Mouse (Mus musculus) heart, adult 9 months (tissue): ENCODE results near the gene Pmm1.
A peak's percentile ranks its signal among the peaks of the same experiment; 100 is the strongest.

ENCODE experiments used
- DNase-seq, 2 experiments: peaks; one replicate each; pipeline ENCODE4 v3.0.0; 2022; ENCODE audit warnings: low spot score in 2 of 2

The Pmm1 gene

GRCm38 (mm10) chr15:81956457-81956856, 4.3 kb downstream of the Pmm1 start:
- DNase-seq: no peak

- no peak for DNase-seq
Observed at GRCm38 (mm10) chr15:81955414-81955813, 5.3 kb downstream of the Pmm1 start.

- no peak for DNase-seq
Observed at GRCm38 (mm10) chr15:81954716-81955115, 6.0 kb downstream of the Pmm1 start.

GRCm38 (mm10) chr15:81954151-81954583, 6.6 kb downstream of the Pmm1 start:
- no peak for DNase-seq

- no peak for DNase-seq
Observed at GRCm38 (mm10) chr15:81952310-81952709, 8.4 kb downstream of the Pmm1 start.

GRCm38 (mm10) chr15:81951159-81951558, 9.6 kb downstream of the Pmm1 start:
- DNase-seq: no peak

- no peak for DNase-seq
Observed at GRCm38 (mm10) chr15:81950716-81951115, 10.0 kb downstream of the Pmm1 start.

GRCm38 (mm10) chr15:81949476-81950131, 11.1 kb downstream of the Pmm1 start:
- DNase-seq: no peak

GRCm38 (mm10) chr15:81949076-81949475, 11.7 kb downstream of the Pmm1 start:
- DNase-seq: no peak

GRCm38 (mm10) chr15:81943176-81943749, 17.5 kb downstream of the Pmm1 start:
- DNase-seq: no peak

GRCm38 (mm10) chr15:81941010-81941409, 19.7 kb downstream of the Pmm1 start:
- no peak for DNase-seq

GRCm38 (mm10) chr15:81940219-81940618, 20.5 kb downstream of the Pmm1 start:
- no peak for DNase-seq

GRCm38 (mm10) chr15:81939774-81940173, 21.0 kb downstream of the Pmm1 start:
- no peak for DNase-seq

- DNase-seq: no peak
Observed at GRCm38 (mm10) chr15:81939157-81939715, 21.5 kb downstream of the Pmm1 start.

GRCm38 (mm10) chr15:81938246-81938645, 22.5 kb downstream of the Pmm1 start:
- DNase-seq: no peak

GRCm38 (mm10) chr15:81937098-81937972, 23.4 kb downstream of the Pmm1 start:
- peak; percentile 66 to 67 for DNase-seq

GRCm38 (mm10) chr15:81936679-81937078, 24.1 kb downstream of the Pmm1 start, which contains the start of gene Csdc2:
Gene Csdc2 (plus strand): TSS chr15:81936759.
- DNase-seq: peak; percentile 33 to 49

- DNase-seq: no peak
Observed at GRCm38 (mm10) chr15:81935869-81936637, 24.7 kb downstream of the Pmm1 start.

- DNase-seq: no peak
Observed at GRCm38 (mm10) chr15:81933986-81934385, 26.7 kb downstream of the Pmm1 start.

GRCm38 (mm10) chr15:81932951-81933470, 27.7 kb downstream of the Pmm1 start:
- DNase-seq: no peak

GRCm38 (mm10) chr15:81928277-81928676, 32.5 kb downstream of the Pmm1 start:
- DNase-seq: peak in 1 of 2 experiments; percentile 25
